ENCODE assay signal across 11 mouse cellular contexts in the genomic region with DNA sequence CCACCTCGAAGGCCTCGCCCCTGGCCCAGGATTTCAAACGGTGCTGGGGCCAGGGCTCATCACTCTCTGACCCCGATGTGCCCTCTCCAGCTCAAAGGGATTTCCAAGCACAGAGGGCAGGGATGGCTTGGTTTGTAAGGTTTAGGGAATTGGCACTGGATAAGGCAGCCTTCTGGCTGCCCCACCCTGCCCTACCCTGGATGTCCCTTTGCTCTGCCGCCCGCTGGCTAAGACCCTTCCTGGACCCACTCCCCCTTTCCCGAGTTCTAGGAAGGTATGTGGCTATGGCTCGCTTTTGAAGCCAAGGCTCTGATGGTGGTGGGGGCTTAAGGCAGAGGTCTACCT. TPM values are rescaled to one million over a fixed set of nuclear protein-coding genes. Genes with fewer than 3 reads are reported as not detected.
DNase-seq lines count a peak whose midpoint lies in the region; ATAC-seq and TF ChIP-seq lines count a peak whose summit lies in the region.
"Had no signal": no experiment of that assay in that cellular context is flagged by ENCODE, and none has a peak within 500 bp of the region (broad histone marks: within the 10 kb centered on the region; RNA-seq: fewer than 3 reads in every experiment).

No protein-coding gene starts in this region.

- H3K4me3 ChIP-seq in heart, embryonic 10.5 days = peak overlapping the region; percentile 45
- H3K4me3 ChIP-seq in midbrain, embryonic 10.5 days = peak overlapping the region; percentile 45
- H3K4me3 ChIP-seq in midbrain, postnatal 0 days (ENCODE audit: low read depth, low read length) = no peak overlapping the region
- H3K4me3 ChIP-seq in limb, embryonic 12.5 days (replicated peaks) = peak overlapping the region; percentile 26
- H3K4me3 ChIP-seq: heart, adult 2 months; myocyte had no signal

- no peak for TF ChIP-seq CTCF in midbrain, postnatal 0 days (IDR thresholded peaks at IDR 0.05)

- WGBS in heart, embryonic 10.5 days = 16% methylated on average over 8 of the region's 8 CpGs
- WGBS in midbrain, embryonic 10.5 days = 2% methylated on average over 8 of the region's 8 CpGs
- WGBS in midbrain, postnatal 0 days = 19% methylated on average over 7 of the region's 8 CpGs
- 14% methylated on average over 8 of the region's 8 CpGs for WGBS in limb, embryonic 12.5 days

- H3K27me3 ChIP-seq in heart, embryonic 10.5 days (ENCODE audit: insufficient read depth, poor library complexity, severe bottlenecking) = peaks cover 82% of the 10 kb centered on the region
- H3K27me3 ChIP-seq in midbrain, embryonic 10.5 days (ENCODE audit: low read depth, poor library complexity, severe bottlenecking) = peaks cover 97% of the 10 kb centered on the region
- H3K27me3 ChIP-seq in midbrain, postnatal 0 days (ENCODE audit: insufficient read depth, low read length) = peaks cover 16% of the 10 kb centered on the region
- H3K27me3 ChIP-seq in limb, embryonic 12.5 days = peaks cover 18% of the 10 kb centered on the region

- no peak for ATAC-seq in midbrain, postnatal 0 days (ENCODE audit: low FRiP score)
- 0 out of 2 replicates have a peak, but pooled peaks have one; percentile 15 for ATAC-seq in limb, embryonic 12.5 days (ENCODE audit: insufficient number of reproducible peaks, insufficient read depth, low FRiP score, low TSS enrichment, low read depth)

- peaks cover 6% of the 10 kb centered on the region; the same call in 1 of the 2 replicates for H3K9me3 ChIP-seq in heart, embryonic 10.5 days
- peaks cover 10% of the 10 kb centered on the region for H3K9me3 ChIP-seq in midbrain, embryonic 10.5 days (replicated peaks)
- 0 out of 2 replicates have a peak, but pooled peaks cover 3% of the 10 kb centered on the region for H3K9me3 ChIP-seq in midbrain, postnatal 0 days (ENCODE audit: low read length)
- H3K9me3 ChIP-seq in limb, embryonic 12.5 days = peaks cover 6% of the 10 kb centered on the region; the same call in 1 of the 2 replicates

- DNase-seq in heart, embryonic 10.5 days (ENCODE audit: low spot score) = no peak
- DNase-seq in heart, postnatal 10 days = no peak
- DNase-seq in midbrain, embryonic 10.5 days (ENCODE audit: low spot score) = no peak
- DNase-seq in midbrain, postnatal 0 days (ENCODE audit: low spot score) = no peak
- no peak for DNase-seq in frontal cortex, postnatal 14 days (ENCODE audit: low spot score in 2 of 2)
- DNase-seq in cerebellum, adult 9-10 months = no peak
- DNase-seq in retina, embryonic 14.5 days (ENCODE audit: low spot score) = no peak
- DNase-seq: heart, adult 2 months had no signal

- peaks cover 18% of the 10 kb centered on the region for H3K4me1 ChIP-seq in heart, embryonic 10.5 days
- H3K4me1 ChIP-seq in midbrain, embryonic 10.5 days = peaks cover 52% of the 10 kb centered on the region
- H3K4me1 ChIP-seq in midbrain, postnatal 0 days (ENCODE audit: insufficient read depth, low read length) = no peaks in the 10 kb centered on the region
- H3K4me1 ChIP-seq in limb, embryonic 12.5 days (replicated peaks) = peaks cover 18% of the 10 kb centered on the region

- no peak overlapping the region for H3K9ac ChIP-seq in midbrain, postnatal 0 days (replicated peaks; ENCODE audit: low read length, poor library complexity, severe bottlenecking)
- H3K9ac ChIP-seq in limb, embryonic 12.5 days (replicated peaks) = no peak overlapping the region; the same call in 1 of the 2 replicates

- intact Hi-C loops in heart, postnatal 10 days (cut with DNase I) = no loop called here

- H3K27ac ChIP-seq in heart, embryonic 10.5 days = no peak overlapping the region; the same call in 1 of the 2 replicates
- H3K27ac ChIP-seq in midbrain, embryonic 10.5 days (replicated peaks) = peak overlapping the region; percentile 88
- no peak overlapping the region for H3K27ac ChIP-seq in midbrain, postnatal 0 days (ENCODE audit: low read depth, low read length)
- H3K27ac ChIP-seq in limb, embryonic 12.5 days = no peak overlapping the region
- H3K27ac ChIP-seq: heart, adult 2 months had no signal

- H3K36me3 ChIP-seq in heart, embryonic 10.5 days = no peaks in the 10 kb centered on the region
- peaks cover 8% of the 10 kb centered on the region; the same call in 1 of the 2 replicates for H3K36me3 ChIP-seq in midbrain, embryonic 10.5 days
- H3K36me3 ChIP-seq in midbrain, postnatal 0 days (ENCODE audit: insufficient read depth, low read length) = no peaks in the 10 kb centered on the region
- H3K36me3 ChIP-seq in limb, embryonic 12.5 days = no peaks in the 10 kb centered on the region

- H3K4me2 ChIP-seq in midbrain, postnatal 0 days (ENCODE audit: low read depth, low read length, poor library complexity, severe bottlenecking) = no peak overlapping the region; the same call in 1 of the 2 replicates
- H3K4me2 ChIP-seq in limb, embryonic 12.5 days = peak overlapping the region; percentile 59

RNA-seq across cellular contexts. Expression of a gene that starts 30.4 kb away (rescaled TPM):
- 0.31 and 1.0 TPM in 2 replicates for polyA plus RNA-seq in heart, embryonic 10.5 days (2016; fragmentation: Nextera tagmentation; extraction: Ambion mirVana)
- total RNA-seq in heart, postnatal 10 days (2021) = 1 to 10 TPM in 1 of 2 experiments, under 1 TPM in 1; 0.69 to 1.2 TPM
- 1.4 and 1.6 TPM in 2 replicates for polyA plus RNA-seq in midbrain, embryonic 10.5 days (2016; fragmentation: Nextera tagmentation; extraction: Ambion mirVana)
- 0.49 and 0.52 TPM in 2 replicates for total RNA-seq in midbrain, postnatal 0 days (2014; rRNA removed)
- polyA plus RNA-seq in midbrain, postnatal 0 days (2015; fragmentation: Nextera tagmentation; extraction: Ambion mirVana) = 0.64 and 0.76 TPM in 2 replicates
- polyA plus RNA-seq in limb, embryonic 12.5 days (2016; fragmentation: Nextera tagmentation; extraction: Ambion mirVana) = 1.3 and 1.7 TPM in 2 replicates
- polyA plus RNA-seq: myocyte had no signal

RNA-seq across cellular contexts. Expression of a gene that starts 42.9 kb away (rescaled TPM):
- 0.09 and 0.20 TPM in 2 replicates for polyA plus RNA-seq in heart, embryonic 10.5 days (2016; fragmentation: Nextera tagmentation; extraction: Ambion mirVana)
- not detected for total RNA-seq in heart, postnatal 10 days (2021)
- polyA plus RNA-seq in midbrain, embryonic 10.5 days (2016; fragmentation: Nextera tagmentation; extraction: Ambion mirVana) = 33.7 and 34.4 TPM in 2 replicates
- not detected in 2 replicates for total RNA-seq in midbrain, postnatal 0 days (2014; rRNA removed)
- polyA plus RNA-seq in midbrain, postnatal 0 days (2015; fragmentation: Nextera tagmentation; extraction: Ambion mirVana) = not detected in 2 replicates
- polyA plus RNA-seq in limb, embryonic 12.5 days (2016; fragmentation: Nextera tagmentation; extraction: Ambion mirVana) = not detected in 2 replicates
- total RNA-seq: heart, adult 2 months had no signal
- polyA plus RNA-seq: heart, adult 2 months; myocyte; small intestine, adult 2 months had no signal

Comparison
In these comparisons a context has a peak if more than half of its experiments do, and no peak if none do; other contexts are left out.
1. RNA of a gene that starts 42.9 kb away (polyA plus RNA-seq): 33.7 to 34.4 TPM in midbrain, embryonic 10.5 days; 0.09 to 0.20 TPM in heart, embryonic 10.5 days, not detected in limb, embryonic 12.5 days and not detected in midbrain, postnatal 0 days; every median in the first group is over 10 times any median in the second.